Mouse (Mus musculus) kidney, adult 11 months (tissue): ENCODE data around the gene Myo18a.

Experiments
- DNase-seq: peaks from one replicate; pipeline ENCODE4 v3.0.0; 2022

Gene Myo18a

GRCm38 (mm10) chr11:77901775-77902355 lies 138.8 kb downstream of the Myo18a start:
- no peak for DNase-seq

- no peak for DNase-seq
Observed at GRCm38 (mm10) chr11:77903761-77904160, 140.7 kb downstream of the Myo18a start.

GRCm38 (mm10) chr11:77904707-77905106 lies 141.7 kb downstream of the Myo18a start:
- no peak for DNase-seq

- DNase-seq: no peak
Observed at GRCm38 (mm10) chr11:77906097-77906687, 143.1 kb downstream of the Myo18a start.

- DNase-seq: no peak
Observed at GRCm38 (mm10) chr11:77906747-77907174, 143.7 kb downstream of the Myo18a start.

- DNase-seq: no peak
Observed at GRCm38 (mm10) chr11:77908468-77908867, 145.4 kb downstream of the Myo18a start.

GRCm38 (mm10) chr11:77909376-77909775 lies 146.3 kb downstream of the Myo18a start:
- no peak for DNase-seq

- DNase-seq: no peak
Observed at GRCm38 (mm10) chr11:77909776-77910175, 146.7 kb downstream of the Myo18a start.

- DNase-seq: no peak
Observed at GRCm38 (mm10) chr11:77913505-77913904, 150.5 kb downstream of the Myo18a start.

GRCm38 (mm10) chr11:77914598-77915260 lies 151.7 kb downstream of the Myo18a start:
- DNase-seq: no peak
